8 mouse cellular contexts compared by ENCODE assay signal in genomic region chr15:102510110-102510509, GRCm38 (mm10). TPM values are rescaled to one million over a fixed set of nuclear protein-coding genes. Genes with fewer than 3 reads are reported as not detected.
A peak's percentile ranks its signal among the peaks of the same experiment; 100 is the strongest.
DNase-seq lines count a peak whose midpoint lies in the region; ATAC-seq and TF ChIP-seq lines count a peak whose summit lies in the region.

No protein-coding gene starts in this region.

- H3K27ac ChIP-seq in forebrain, embryonic 13.5 days, result peak overlapping the region; percentile 83
- H3K27ac ChIP-seq in liver, embryonic 12.5 days, result peak overlapping the region; percentile 53

- 6% methylated on average over 9 of the region's 9 CpGs for WGBS in forebrain, embryonic 13.5 days
- WGBS in liver, embryonic 12.5 days (ENCODE audit: insufficient replicate concordance), result 12% methylated on average over 9 of the region's 9 CpGs

- no peaks in the 10 kb centered on the region for H3K9me3 ChIP-seq in forebrain, embryonic 13.5 days (replicated peaks)
- H3K9me3 ChIP-seq in liver, embryonic 12.5 days (replicated peaks), result no peaks in the 10 kb centered on the region

- H3K4me1 ChIP-seq in forebrain, embryonic 13.5 days, result peaks cover 49% of the 10 kb centered on the region
- H3K4me1 ChIP-seq in liver, embryonic 12.5 days, result peaks cover 42% of the 10 kb centered on the region

- peak overlapping the region; percentile 73 for H3K9ac ChIP-seq in forebrain, embryonic 13.5 days
- H3K9ac ChIP-seq in liver, embryonic 12.5 days, result peak overlapping the region; percentile 56

- peak overlapping the region; percentile 62 for H3K4me3 ChIP-seq in forebrain, embryonic 13.5 days
- peak overlapping the region; percentile 59 for H3K4me3 ChIP-seq in liver, embryonic 12.5 days

- TF ChIP-seq POLR2A in brain, embryonic 14.5 days (IDR thresholded peaks at IDR 0.05; ENCODE audit: borderline replicate concordance, extremely low read depth, insufficient read depth, insufficient read length, poor library complexity, severe bottlenecking), result no peak

- H3K36me3 ChIP-seq in forebrain, embryonic 13.5 days (ENCODE audit: poor library complexity, severe bottlenecking), result peaks cover 16% of the 10 kb centered on the region
- H3K36me3 ChIP-seq in liver, embryonic 12.5 days, result no peaks in the 10 kb centered on the region

- no peaks in the 10 kb centered on the region for H3K27me3 ChIP-seq in forebrain, embryonic 13.5 days
- H3K27me3 ChIP-seq in liver, embryonic 12.5 days (replicated peaks), result peaks cover 18% of the 10 kb centered on the region

- peak overlapping the region; percentile 80 for H3K4me2 ChIP-seq in forebrain, embryonic 13.5 days
- H3K4me2 ChIP-seq in liver, embryonic 12.5 days, result peak overlapping the region; percentile 87

- peak; percentile 47 for DNase-seq in layer of hippocampus, adult 11-12 months (ENCODE audit: low spot score)
- DNase-seq in layer of hippocampus, postnatal 10 days (ENCODE audit: low spot score in 2 of 2), result no peak
- peak; percentile 71 for DNase-seq in brain, embryonic 14.5 days (ENCODE audit: low read depth)
- DNase-seq in testis, postnatal 14 days (ENCODE audit: low spot score), result peak; percentile 21
- no peak for DNase-seq in ovary, adult 18-20 months (ENCODE audit: low spot score)
- DNase-seq in urinary bladder, postnatal 14 days (ENCODE audit: low spot score), result no peak

- TF ChIP-seq CTCF in brain, embryonic 14.5 days (IDR thresholded peaks at IDR 0.05; ENCODE audit: borderline replicate concordance, extremely low read depth, insufficient read depth, insufficient read length), result no peak

- ATAC-seq in forebrain, embryonic 13.5 days, result peak; percentile 76
- ATAC-seq in liver, embryonic 12.5 days, result peak; percentile 10

RNA-seq across cellular contexts. Expression of gene Gm10337, which starts 6.6 kb away (rescaled TPM):
- not detected for total RNA-seq in layer of hippocampus, postnatal 10 days (2021)
- not detected in 2 replicates for polyA plus RNA-seq in brain, embryonic 14.5 days (2012; rRNA removed)
- polyA plus RNA-seq in forebrain, embryonic 13.5 days (2015; fragmentation: Nextera tagmentation; extraction: Ambion mirVana), result 6.6 and 13.4 TPM in 2 replicates
- polyA plus RNA-seq in liver, embryonic 12.5 days (2016; fragmentation: Nextera tagmentation; extraction: Ambion mirVana), result not detected in 2 replicates

RNA-seq across cellular contexts. Expression of gene Map3k12, which starts 6.8 kb away (rescaled TPM):
- 10 to 100 TPM; 83.2 to 88.9 TPM for total RNA-seq in layer of hippocampus, postnatal 10 days (2021)
- polyA plus RNA-seq in brain, embryonic 14.5 days (2012; rRNA removed), result 72.4 and 79.2 TPM in 2 replicates
- polyA plus RNA-seq in forebrain, embryonic 13.5 days (2015; fragmentation: Nextera tagmentation; extraction: Ambion mirVana), result 37.6 and 40.4 TPM in 2 replicates
- 4.2 and 4.5 TPM in 2 replicates for polyA plus RNA-seq in liver, embryonic 12.5 days (2016; fragmentation: Nextera tagmentation; extraction: Ambion mirVana)

RNA-seq across cellular contexts. Expression of gene Tarbp2, which starts 7.9 kb away (rescaled TPM):
- total RNA-seq in layer of hippocampus, postnatal 10 days (2021), result 10 to 100 TPM; 45.7 to 46.8 TPM
- polyA plus RNA-seq in brain, embryonic 14.5 days (2012; rRNA removed), result 126 and 186 TPM in 2 replicates
- 87.7 and 103 TPM in 2 replicates for polyA plus RNA-seq in forebrain, embryonic 13.5 days (2015; fragmentation: Nextera tagmentation; extraction: Ambion mirVana)
- polyA plus RNA-seq in liver, embryonic 12.5 days (2016; fragmentation: Nextera tagmentation; extraction: Ambion mirVana), result 63.5 and 66.7 TPM in 2 replicates

RNA-seq across cellular contexts. Expression of gene Npff, which starts 14.6 kb away (rescaled TPM):
- total RNA-seq in layer of hippocampus, postnatal 10 days (2021), result 1 to 10 TPM; 2.6 to 6.3 TPM
- 7.1 and 7.5 TPM in 2 replicates for polyA plus RNA-seq in brain, embryonic 14.5 days (2012; rRNA removed)
- 1.6 and 3.9 TPM in 2 replicates for polyA plus RNA-seq in forebrain, embryonic 13.5 days (2015; fragmentation: Nextera tagmentation; extraction: Ambion mirVana)
- 1.0 TPM in 2 replicates for polyA plus RNA-seq in liver, embryonic 12.5 days (2016; fragmentation: Nextera tagmentation; extraction: Ambion mirVana)

RNA-seq across cellular contexts. Expression of gene Pcbp2, which starts 39.8 kb away (rescaled TPM):
- total RNA-seq in layer of hippocampus, postnatal 10 days (2021), result 100 to 1,000 TPM; 418 to 481 TPM
- polyA plus RNA-seq in brain, embryonic 14.5 days (2012; rRNA removed), result 569 and 716 TPM in 2 replicates
- polyA plus RNA-seq in forebrain, embryonic 13.5 days (2015; fragmentation: Nextera tagmentation; extraction: Ambion mirVana), result 198 and 212 TPM in 2 replicates
- polyA plus RNA-seq in liver, embryonic 12.5 days (2016; fragmentation: Nextera tagmentation; extraction: Ambion mirVana), result 101 and 104 TPM in 2 replicates

Comparison
In these comparisons a context has a peak if more than half of its experiments do, and no peak if none do; other contexts are left out.
1. DNase-seq: peak in layer of hippocampus, adult 11-12 months (single experiment), brain, embryonic 14.5 days (single experiment) and testis, postnatal 14 days (single experiment); none in layer of hippocampus, postnatal 10 days (0 of 2), ovary, adult 18-20 months (single experiment) and urinary bladder, postnatal 14 days (single experiment).